Comparison of ENCODE assay signal across 8 mouse cellular contexts in the genomic region with DNA sequence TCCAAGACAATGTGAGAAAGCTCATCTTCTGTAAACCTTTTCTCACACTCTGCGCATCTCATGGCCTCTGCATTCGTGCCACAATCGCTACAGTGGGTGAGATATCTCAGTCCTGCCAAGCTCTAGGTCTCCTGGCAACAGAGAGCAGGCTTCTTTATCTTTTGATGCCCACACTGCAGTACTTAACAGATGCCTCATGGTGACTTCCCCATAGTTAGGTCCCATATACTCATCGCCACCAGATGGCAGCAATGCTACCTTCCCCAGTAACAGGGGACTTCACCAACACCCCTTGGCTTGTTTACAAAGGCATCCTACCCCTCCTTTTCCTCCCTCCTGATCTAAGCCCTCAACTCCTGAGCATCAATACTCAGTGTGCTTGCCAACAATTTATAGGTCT.
DNase-seq lines count a peak whose midpoint lies in the region; ATAC-seq lines count a peak whose summit lies in the region.

No protein-coding gene starts in this region.

- H3K4me3 ChIP-seq in kidney, embryonic 16.5 days (ENCODE audit: low read length) = no peak overlapping the region
- H3K4me3 ChIP-seq in liver, embryonic 11.5 days (ENCODE audit: low read depth, low read length) = no peak overlapping the region

- H3K9me3 ChIP-seq in kidney, embryonic 16.5 days (ENCODE audit: low read length) = no peaks in the 10 kb centered on the region
- H3K9me3 ChIP-seq in liver, embryonic 11.5 days (ENCODE audit: control insufficient read depth, low read length) = no peaks in the 10 kb centered on the region

- no peak overlapping the region for H3K27ac ChIP-seq in kidney, embryonic 16.5 days (ENCODE audit: low read length)
- no peak overlapping the region for H3K27ac ChIP-seq in liver, embryonic 11.5 days (ENCODE audit: low read depth, low read length)

- H3K36me3 ChIP-seq in kidney, embryonic 16.5 days (ENCODE audit: insufficient read depth, low read length) = no peaks in the 10 kb centered on the region
- H3K36me3 ChIP-seq in liver, embryonic 11.5 days (ENCODE audit: control insufficient read depth, insufficient read depth, low read length) = no peaks in the 10 kb centered on the region

- no peaks in the 10 kb centered on the region for H3K4me1 ChIP-seq in kidney, embryonic 16.5 days (ENCODE audit: insufficient read depth, low read length)
- H3K4me1 ChIP-seq in liver, embryonic 11.5 days (replicated peaks; ENCODE audit: control insufficient read depth, insufficient read depth, low read length) = no peaks in the 10 kb centered on the region

- no peak overlapping the region for H3K4me2 ChIP-seq in kidney, embryonic 16.5 days (replicated peaks; ENCODE audit: low read depth, low read length)
- H3K4me2 ChIP-seq in liver, embryonic 11.5 days = no peak overlapping the region

- no peaks in the 10 kb centered on the region for H3K27me3 ChIP-seq in kidney, embryonic 16.5 days (ENCODE audit: insufficient read depth, low read length)
- H3K27me3 ChIP-seq in liver, embryonic 11.5 days (replicated peaks; ENCODE audit: control insufficient read depth, insufficient read depth, low read length) = no peaks in the 10 kb centered on the region

- DNase-seq in 3T3-L1 (ENCODE audit: low read depth, low spot score) = peak; percentile 80
- peak; percentile 92 for DNase-seq in MEL-GATA-1-ER (ENCODE audit: extremely low read depth, low read depth)
- DNase-seq in embryo, embryonic 10 days (ENCODE audit: low spot score) = peak; percentile 87
- peak; percentile 13 to 16 for DNase-seq in gastrocnemius, postnatal 36 days
- DNase-seq in liver, embryonic 11.5 days (ENCODE audit: low spot score) = no peak
- peak; percentile 22 for DNase-seq in ovary, adult 18-20 months (ENCODE audit: low spot score)

- 27% methylated on average over 4 of the region's 4 CpGs for WGBS in kidney, embryonic 16.5 days
- 9% methylated on average over 4 of the region's 4 CpGs for WGBS in liver, embryonic 11.5 days

- no peak overlapping the region for H3K9ac ChIP-seq in kidney, embryonic 16.5 days (replicated peaks; ENCODE audit: low read length)
- H3K9ac ChIP-seq in liver, embryonic 11.5 days (ENCODE audit: low read depth, low read length) = no peak overlapping the region

- ATAC-seq in kidney, embryonic 16.5 days (ENCODE audit: low FRiP score, low TSS enrichment) = peak; percentile 73; the same call in 1 of the 2 replicates
- peak; percentile 75 for ATAC-seq in liver, embryonic 11.5 days (replicated peaks; ENCODE audit: low FRiP score)
- ATAC-seq in inflammation-experienced regulatory T-cells, adult 6 months = no peak

- intact Hi-C loops in gastrocnemius, postnatal 36 days (cut with DNase I) = loop anchor here (5.0 kb wide), 1 partner anchor 196 kb away; no protein-coding TSS in a partner anchor
